Mouse (Mus musculus) right cerebral cortex, adult 18-20 months (tissue): ENCODE measurements around the gene Grb7.

Source experiments
- DNase-seq: peaks from one replicate; pipeline ENCODE4 v3.0.0; 2022; ENCODE audit warnings: mixed read lengths

Gene Grb7

GRCm38 (mm10) chr11:98446562-98447474, 624 bp downstream of the Grb7 start:
- DNase-seq = no peak

- no peak for DNase-seq
Measured at GRCm38 (mm10) chr11:98447475-98447834, 1.3 kb downstream of the Grb7 start.

- no peak for DNase-seq
Measured at GRCm38 (mm10) chr11:98448191-98448790, 2.1 kb downstream of the Grb7 start.

GRCm38 (mm10) chr11:98449419-98449818, 3.2 kb downstream of the Grb7 start:
- no peak for DNase-seq

- DNase-seq = no peak
Measured at GRCm38 (mm10) chr11:98449921-98450771, 4.0 kb downstream of the Grb7 start.

- no peak for DNase-seq
Measured at GRCm38 (mm10) chr11:98455484-98455883, 9.3 kb downstream of the Grb7 start.

- DNase-seq = no peak
Measured at GRCm38 (mm10) chr11:98456545-98456944, 10.4 kb downstream of the Grb7 start.

- DNase-seq = no peak
Measured at GRCm38 (mm10) chr11:98456945-98457344, 10.8 kb downstream of the Grb7 start.

GRCm38 (mm10) chr11:98457367-98458120, 11.3 kb downstream of the Grb7 start:
- peak; percentile 73 for DNase-seq

- DNase-seq = no peak
Measured at GRCm38 (mm10) chr11:98458121-98458990, 12.2 kb downstream of the Grb7 start.

GRCm38 (mm10) chr11:98459071-98459741, 13.0 kb downstream of the Grb7 start:
- no peak for DNase-seq

GRCm38 (mm10) chr11:98459860-98460259, 13.7 kb downstream of the Grb7 start:
- DNase-seq = no peak

GRCm38 (mm10) chr11:98461109-98461720, 15.0 kb downstream of the Grb7 start:
- no peak for DNase-seq

GRCm38 (mm10) chr11:98462255-98462654, 16.1 kb downstream of the Grb7 start:
- no peak for DNase-seq

- DNase-seq = no peak
Measured at GRCm38 (mm10) chr11:98463911-98464310, 17.7 kb downstream of the Grb7 start.

- DNase-seq = no peak
Measured at GRCm38 (mm10) chr11:98464516-98464915, 18.3 kb downstream of the Grb7 start.

- no peak for DNase-seq
Measured at GRCm38 (mm10) chr11:98469761-98470714, 23.8 kb downstream of the Grb7 start.

- no peak for DNase-seq
Measured at GRCm38 (mm10) chr11:98470795-98471194, 24.6 kb downstream of the Grb7 start.

- no peak for DNase-seq
Measured at GRCm38 (mm10) chr11:98472696-98473095, 26.5 kb downstream of the Grb7 start.
